Mouse (Mus musculus) stomach, postnatal 0 days (tissue): ENCODE measurements at regions not wholly inside any gene's neighbourhood (a gene's known extent, or its start where the extent isn't known, plus 50 kb on each side); places are given as distances from the start of the nearest gene placed in this dataset.

Experiments used
- CTCF ChIP-seq: IDR thresholded peaks from 2 replicates; pipeline ENCODE4 v1.5.1; 2016; ENCODE audit warnings: antibody characterized with exemption, low read depth, mild to moderate bottlenecking, moderate library complexity
- EP300 ChIP-seq: optimal IDR thresholded peaks from 2 replicates; pipeline ENCODE3; 2016; ENCODE audit warnings: antibody characterized with exemption

DNA sequence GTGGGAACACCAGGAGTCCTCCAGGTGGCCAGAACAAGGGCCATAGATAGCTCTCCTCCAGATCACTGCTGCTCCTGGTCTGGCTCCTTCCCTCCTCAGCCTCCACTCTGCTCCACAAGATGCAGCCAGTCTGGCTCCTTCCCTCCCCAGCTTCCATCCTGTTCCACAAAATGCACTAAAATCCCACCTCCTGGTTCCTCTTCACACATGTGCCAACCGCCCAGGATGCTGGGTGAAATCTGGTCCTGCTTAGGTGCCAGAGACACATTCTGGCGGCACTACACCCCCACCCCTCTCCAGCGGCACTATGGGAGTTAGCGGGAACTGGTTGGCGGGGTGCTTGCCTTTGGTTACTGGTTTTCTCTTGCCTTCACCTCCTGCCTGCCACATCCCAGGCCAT, 64.9 kb upstream of the Prdm11 start:
- TF ChIP-seq CTCF (no peak), EP300 (no peak)
